Comparison of ENCODE assay signal across 8 mouse cellular contexts in genomic region chr10:77902894-77903715, GRCm38 (mm10). TPM values are rescaled to one million over a fixed set of nuclear protein-coding genes. Genes with fewer than 3 reads are reported as not detected.
A peak's percentile ranks its signal among the peaks of the same experiment; 100 is the strongest.
DNase-seq lines count a peak whose midpoint lies in the region; ATAC-seq and TF ChIP-seq lines count a peak whose summit lies in the region.

No protein-coding gene starts in this region.

- TF ChIP-seq CTCF in hindbrain, postnatal 0 days (IDR thresholded peaks at IDR 0.05; ENCODE audit: low read depth) = no peak
- TF ChIP-seq CTCF in small intestine, adult 2 months (IDR thresholded peaks at IDR 0.05; ENCODE audit: extremely low read depth, insufficient read length, insufficient replicate concordance, low read depth, low read length) = no peak

- peak overlapping the region; percentile 75 for H3K9ac ChIP-seq in hindbrain, postnatal 0 days (replicated peaks; ENCODE audit: low read length)

- peak; percentile 55 for DNase-seq in CD4-positive, CD25-positive, alpha-beta regulatory T cell, adult 2 months (ENCODE audit: low read depth, low spot score)
- peak; percentile 36 for DNase-seq in c-Kit-positive CD71-positive TER-119-positive erythroid progenitor cells, embryonic 14.5 days (ENCODE audit: low spot score)
- DNase-seq in forebrain, embryonic 10.5 days (ENCODE audit: extremely low spot score, low spot score) = peak; percentile 84
- DNase-seq in hindbrain, postnatal 0 days (ENCODE audit: low spot score) = peak; percentile 91
- peak; percentile 81 to 89 for DNase-seq in left cerebral cortex, postnatal 14 days (ENCODE audit: low spot score in 2 of 2)

- ATAC-seq in CD4-positive, CD25-positive, alpha-beta regulatory T cell, adult 4 months = no peak
- peak; percentile 89 for ATAC-seq in hindbrain, postnatal 0 days

- 9% methylated on average over 35 of the region's 35 CpGs for WGBS in forebrain, embryonic 10.5 days
- 4% methylated on average over 33 of the region's 35 CpGs for WGBS in hindbrain, postnatal 0 days
- 4% methylated on average over 35 of the region's 35 CpGs for WGBS in small intestine, adult 2 months

- peak overlapping the region; percentile 63 for H3K4me2 ChIP-seq in hindbrain, postnatal 0 days (ENCODE audit: low read depth, low read length)

- peaks cover 18% of the 10 kb centered on the region for H3K27me3 ChIP-seq in forebrain, embryonic 10.5 days (ENCODE audit: poor library complexity, severe bottlenecking)
- H3K27me3 ChIP-seq in hindbrain, postnatal 0 days (ENCODE audit: insufficient read depth, low read length) = no peaks in the 10 kb centered on the region
- H3K27me3 ChIP-seq in megakaryocyte, embryonic 14.5 days (replicated peaks) = peaks cover 68% of the 10 kb centered on the region
- peaks cover 14% of the 10 kb centered on the region for H3K27me3 ChIP-seq in small intestine, adult 2 months (ENCODE audit: control insufficient read depth, insufficient read depth, low read length)

- peak overlapping the region; percentile 73 for H3K4me3 ChIP-seq in forebrain, embryonic 10.5 days
- peak overlapping the region; percentile 65 for H3K4me3 ChIP-seq in hindbrain, postnatal 0 days (ENCODE audit: low read length)
- peak overlapping the region; percentile 87 for H3K4me3 ChIP-seq in megakaryocyte, embryonic 14.5 days (replicated peaks)
- H3K4me3 ChIP-seq in small intestine, adult 2 months (ENCODE audit: low read depth, low read length) = peak overlapping the region; percentile 64

- peak overlapping the region; percentile 83 for H3K27ac ChIP-seq in forebrain, embryonic 10.5 days
- H3K27ac ChIP-seq in hindbrain, postnatal 0 days = peak overlapping the region; percentile 75
- no peak overlapping the region for H3K27ac ChIP-seq in small intestine, adult 2 months (ENCODE audit: insufficient read depth, low read depth, low read length)

- peaks cover 24% of the 10 kb centered on the region for H3K4me1 ChIP-seq in forebrain, embryonic 10.5 days
- peaks cover 7% of the 10 kb centered on the region for H3K4me1 ChIP-seq in hindbrain, postnatal 0 days (ENCODE audit: insufficient read depth, low read length)
- H3K4me1 ChIP-seq in megakaryocyte, embryonic 14.5 days = peaks cover 22% of the 10 kb centered on the region
- H3K4me1 ChIP-seq in small intestine, adult 2 months (ENCODE audit: control insufficient read depth, insufficient read depth, insufficient read length, low read length) = peaks cover 15% of the 10 kb centered on the region

- H3K9me3 ChIP-seq in forebrain, embryonic 10.5 days = no peaks in the 10 kb centered on the region
- H3K9me3 ChIP-seq in hindbrain, postnatal 0 days (ENCODE audit: low read length) = no peaks in the 10 kb centered on the region
- no peaks in the 10 kb centered on the region for H3K9me3 ChIP-seq in megakaryocyte, embryonic 14.5 days

- H3K36me3 ChIP-seq in forebrain, embryonic 10.5 days (replicated peaks) = no peaks in the 10 kb centered on the region
- no peaks in the 10 kb centered on the region for H3K36me3 ChIP-seq in hindbrain, postnatal 0 days (ENCODE audit: insufficient read depth, low read length)
- H3K36me3 ChIP-seq in megakaryocyte, embryonic 14.5 days (replicated peaks; ENCODE audit: low read length) = no peaks in the 10 kb centered on the region
- H3K36me3 ChIP-seq in small intestine, adult 2 months (ENCODE audit: control insufficient read depth, insufficient read depth, low read length) = no peaks in the 10 kb centered on the region

- TF ChIP-seq POLR2A in small intestine, adult 2 months (IDR thresholded peaks at IDR 0.05; ENCODE audit: low read depth, low read length) = no peak

- intact Hi-C loops in left cerebral cortex, postnatal 14 days (cut with DNase I) = no loop called here

RNA-seq across cellular contexts. Expression of gene Lrrc3, which starts 0.8 kb away (rescaled TPM):
- not detected for polyA plus RNA-seq in CD4-positive, CD25-positive, alpha-beta regulatory T cell, adult 4 months (2017; shearing (Covaris generic))
- polyA plus RNA-seq in forebrain, embryonic 10.5 days (2016; fragmentation: Nextera tagmentation; extraction: Ambion mirVana) = 2.4 and 2.5 TPM in 2 replicates
- 27.8 and 31.4 TPM in 2 replicates for total RNA-seq in hindbrain, postnatal 0 days (2014; rRNA removed)
- polyA plus RNA-seq in hindbrain, postnatal 0 days (2015; fragmentation: Nextera tagmentation; extraction: Ambion mirVana) = 22.1 and 24.3 TPM in 2 replicates
- total RNA-seq in left cerebral cortex, postnatal 14 days (2021) = 10 to 100 TPM; 19.4 to 20.8 TPM
- 0.03 TPM in 1 of 2 replicates, not detected in the other for polyA plus RNA-seq in megakaryocyte, embryonic 14.5 days (2012; ENCODE audit: insufficient read depth, low replicate concordance)
- polyA plus RNA-seq in small intestine, adult 2 months (2012; rRNA removed) = 4.0 and 5.3 TPM in 2 replicates

RNA-seq across cellular contexts. Expression of gene Gm3285, which starts 41.3 kb away (rescaled TPM):
- polyA plus RNA-seq in CD4-positive, CD25-positive, alpha-beta regulatory T cell, adult 4 months (2017; shearing (Covaris generic)) = not detected
- not detected in 2 replicates for polyA plus RNA-seq in forebrain, embryonic 10.5 days (2016; fragmentation: Nextera tagmentation; extraction: Ambion mirVana)
- not detected in 2 replicates for total RNA-seq in hindbrain, postnatal 0 days (2014; rRNA removed)
- not detected in 2 replicates for polyA plus RNA-seq in hindbrain, postnatal 0 days (2015; fragmentation: Nextera tagmentation; extraction: Ambion mirVana)
- not detected for total RNA-seq in left cerebral cortex, postnatal 14 days (2021)
- polyA plus RNA-seq in megakaryocyte, embryonic 14.5 days (2012; ENCODE audit: insufficient read depth, low replicate concordance) = not detected in 2 replicates
- not detected in 2 replicates for polyA plus RNA-seq in small intestine, adult 2 months (2012; rRNA removed)

RNA-seq across cellular contexts. Expression of gene Gm10318, which starts 50.4 kb away (rescaled TPM):
- polyA plus RNA-seq in CD4-positive, CD25-positive, alpha-beta regulatory T cell, adult 4 months (2017; shearing (Covaris generic)) = not detected
- polyA plus RNA-seq in forebrain, embryonic 10.5 days (2016; fragmentation: Nextera tagmentation; extraction: Ambion mirVana) = not detected in 2 replicates
- total RNA-seq in hindbrain, postnatal 0 days (2014; rRNA removed) = not detected in 2 replicates
- not detected in 2 replicates for polyA plus RNA-seq in hindbrain, postnatal 0 days (2015; fragmentation: Nextera tagmentation; extraction: Ambion mirVana)
- total RNA-seq in left cerebral cortex, postnatal 14 days (2021) = not detected
- not detected in 2 replicates for polyA plus RNA-seq in megakaryocyte, embryonic 14.5 days (2012; ENCODE audit: insufficient read depth, low replicate concordance)
- polyA plus RNA-seq in small intestine, adult 2 months (2012; rRNA removed) = not detected in 2 replicates

RNA-seq across cellular contexts. Expression of gene Gm36176, which starts 56.5 kb away (rescaled TPM):
- polyA plus RNA-seq in CD4-positive, CD25-positive, alpha-beta regulatory T cell, adult 4 months (2017; shearing (Covaris generic)) = not detected
- not detected in 2 replicates for polyA plus RNA-seq in forebrain, embryonic 10.5 days (2016; fragmentation: Nextera tagmentation; extraction: Ambion mirVana)
- not detected in 2 replicates for total RNA-seq in hindbrain, postnatal 0 days (2014; rRNA removed)
- not detected in 2 replicates for polyA plus RNA-seq in hindbrain, postnatal 0 days (2015; fragmentation: Nextera tagmentation; extraction: Ambion mirVana)
- not detected for total RNA-seq in left cerebral cortex, postnatal 14 days (2021)
- not detected in 2 replicates for polyA plus RNA-seq in megakaryocyte, embryonic 14.5 days (2012; ENCODE audit: insufficient read depth, low replicate concordance)
- polyA plus RNA-seq in small intestine, adult 2 months (2012; rRNA removed) = not detected in 2 replicates

Comparison
In these comparisons a context has a peak if more than half of its experiments do, and no peak if none do; other contexts are left out.
1. DNase-seq: peak in every context shown above with its lines; median percentile 91 in hindbrain, postnatal 0 days; 85 in left cerebral cortex, postnatal 14 days; 84 in forebrain, embryonic 10.5 days; 55 in CD4-positive, CD25-positive, alpha-beta regulatory T cell, adult 2 months; 36 in c-Kit-positive CD71-positive TER-119-positive erythroid progenitor cells, embryonic 14.5 days.